Mouse (Mus musculus) adrenal gland, adult (tissue): ENCODE data around the gene Mfap5.
"Not testable (repeated sequence)": the region's sequence is repeated elsewhere in the genome, so short reads cannot be mapped to it uniquely, and the experiment has no call there.

Experiments used
- DNase-seq, 2 experiments: peaks; one replicate each; pipeline ENCODE4 v3.0.0; 2022 to 2023; ENCODE audit warnings: low spot score in 1 of 2; ENCODE audit not compliant: inconsistent age in 2 of 2

Gene Mfap5

GRCm38 (mm10) chr6:122512914-122513878 is 7.6 kb downstream of the Mfap5 start:
- DNase-seq: no peak

- DNase-seq: no peak
These were observed 8.7 kb downstream of the Mfap5 start for GRCm38 (mm10) chr6:122514312-122514711.

DNA sequence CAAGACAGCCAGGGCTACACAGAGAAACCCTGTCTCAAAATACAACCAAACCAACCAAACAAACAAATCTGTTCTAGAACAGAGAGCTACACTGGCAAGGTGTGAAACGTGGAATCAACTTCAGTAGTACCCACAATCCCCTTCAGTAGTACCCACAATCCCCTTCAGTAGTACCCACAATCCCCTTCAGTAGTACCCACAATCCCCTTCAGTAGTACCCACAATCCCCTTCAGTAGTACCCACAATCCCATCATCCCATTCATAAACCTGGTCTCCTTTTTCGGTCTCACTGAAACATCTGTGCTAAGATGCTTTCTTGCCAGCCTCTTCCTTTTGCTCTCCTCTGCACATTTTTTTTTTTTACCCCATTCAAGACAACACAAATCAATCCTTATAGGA is 10.1 kb downstream of the Mfap5 start:
- DNase-seq: not testable (repeated sequence)

- DNase-seq: no peak
These were observed 12.0 kb downstream of the Mfap5 start for GRCm38 (mm10) chr6:122517668-122518067.

DNA sequence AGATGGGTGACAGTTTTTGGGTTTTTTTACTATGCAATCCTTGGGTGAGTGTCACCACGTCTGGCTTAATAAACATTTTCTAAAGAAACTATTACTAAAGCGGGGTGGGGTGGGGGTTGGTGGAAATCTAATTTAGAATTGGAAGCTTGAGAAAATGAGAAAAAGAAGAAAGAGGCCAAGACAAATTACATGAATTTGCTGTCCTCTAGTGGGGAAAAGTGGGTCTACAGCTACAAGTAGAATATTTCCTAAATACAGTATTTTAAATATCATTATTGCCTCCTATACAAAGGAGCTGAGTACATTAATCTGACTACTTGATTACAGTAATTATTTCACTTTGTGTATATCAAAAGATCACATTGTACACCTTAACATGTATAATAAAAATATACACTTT is 13.7 kb downstream of the Mfap5 start:
- peak in 1 of 2 experiments; percentile 39 for DNase-seq

DNA sequence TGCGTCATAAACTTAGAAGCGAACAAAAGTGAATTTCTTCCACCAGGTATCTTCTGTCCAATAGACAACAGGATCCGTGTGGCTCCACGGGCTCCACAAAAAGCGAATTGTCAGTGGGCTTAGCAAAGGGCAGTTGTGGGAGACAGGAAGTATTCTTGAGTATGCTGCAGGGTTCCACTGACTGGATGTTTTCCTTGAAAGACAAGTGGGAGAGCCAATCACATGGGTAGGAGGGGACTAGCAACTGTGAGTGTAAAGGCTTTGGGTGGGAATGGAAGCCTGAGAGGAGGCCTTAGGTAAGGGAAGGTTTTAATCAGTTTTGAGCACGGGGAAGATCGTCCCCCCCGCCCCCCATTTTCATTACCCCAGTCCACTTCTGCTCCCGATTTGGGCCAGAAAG is 16.9 kb downstream of the Mfap5 start:
- no peak for DNase-seq

DNA sequence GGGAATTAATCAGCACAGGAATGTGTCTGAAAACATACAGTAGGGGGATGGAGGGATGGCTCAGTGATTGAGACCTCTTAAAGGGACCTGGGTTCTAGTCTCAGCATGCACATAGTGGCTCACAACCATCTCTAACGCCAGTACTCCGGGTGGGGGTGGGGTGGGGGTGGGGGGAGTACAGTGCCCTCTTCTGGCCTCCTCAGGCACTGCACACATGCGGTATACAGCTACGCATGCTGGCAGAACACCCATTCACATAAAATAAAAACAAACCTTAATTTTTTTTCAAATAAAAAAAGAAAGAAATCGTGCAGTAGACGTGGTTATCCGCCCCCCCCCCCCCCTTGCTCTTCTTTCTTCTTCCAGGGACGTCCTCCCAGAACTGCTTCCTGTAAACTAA is 17.6 kb downstream of the Mfap5 start:
- no peak for DNase-seq

DNA sequence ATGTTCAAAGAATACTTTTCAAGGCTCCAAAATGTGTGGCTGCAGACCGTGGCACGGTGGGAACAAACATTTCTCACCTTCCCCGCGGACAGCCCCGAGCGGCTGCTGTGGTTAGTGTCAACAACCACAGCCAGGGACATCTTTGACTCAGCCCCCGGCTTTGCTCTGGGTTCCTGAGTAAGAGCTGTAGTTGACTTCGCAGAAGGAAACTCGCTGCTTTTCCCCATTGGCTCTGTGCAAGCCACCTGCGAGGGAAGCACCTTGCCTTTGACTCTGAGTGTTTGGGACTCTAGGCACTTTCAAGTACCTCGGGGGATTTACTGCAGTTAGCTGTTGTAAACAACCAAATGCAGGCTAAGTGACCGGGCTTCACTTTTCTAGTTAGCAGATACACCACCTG is 22.0 kb downstream of the Mfap5 start:
- DNase-seq: no peak

DNA sequence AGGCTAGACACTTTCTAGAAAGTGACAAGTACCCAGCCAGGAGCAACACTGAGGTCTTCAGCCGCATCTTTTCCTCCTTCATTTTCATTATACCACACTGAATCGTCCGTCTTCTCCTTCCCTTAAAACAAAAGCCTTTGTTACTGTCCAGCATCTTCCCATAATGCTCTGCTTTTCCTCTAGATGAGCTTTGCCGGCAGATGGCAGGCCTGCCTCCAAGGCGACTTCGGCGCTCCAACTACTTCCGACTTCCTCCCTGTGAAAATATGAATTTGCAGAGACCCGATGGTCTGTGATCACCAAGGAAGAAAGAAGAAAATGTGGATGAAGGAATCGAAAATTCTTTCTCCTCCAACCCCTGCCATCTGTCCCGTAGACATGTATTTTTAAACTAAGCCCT is 22.5 kb downstream of the Mfap5 start:
- no peak for DNase-seq

DNA sequence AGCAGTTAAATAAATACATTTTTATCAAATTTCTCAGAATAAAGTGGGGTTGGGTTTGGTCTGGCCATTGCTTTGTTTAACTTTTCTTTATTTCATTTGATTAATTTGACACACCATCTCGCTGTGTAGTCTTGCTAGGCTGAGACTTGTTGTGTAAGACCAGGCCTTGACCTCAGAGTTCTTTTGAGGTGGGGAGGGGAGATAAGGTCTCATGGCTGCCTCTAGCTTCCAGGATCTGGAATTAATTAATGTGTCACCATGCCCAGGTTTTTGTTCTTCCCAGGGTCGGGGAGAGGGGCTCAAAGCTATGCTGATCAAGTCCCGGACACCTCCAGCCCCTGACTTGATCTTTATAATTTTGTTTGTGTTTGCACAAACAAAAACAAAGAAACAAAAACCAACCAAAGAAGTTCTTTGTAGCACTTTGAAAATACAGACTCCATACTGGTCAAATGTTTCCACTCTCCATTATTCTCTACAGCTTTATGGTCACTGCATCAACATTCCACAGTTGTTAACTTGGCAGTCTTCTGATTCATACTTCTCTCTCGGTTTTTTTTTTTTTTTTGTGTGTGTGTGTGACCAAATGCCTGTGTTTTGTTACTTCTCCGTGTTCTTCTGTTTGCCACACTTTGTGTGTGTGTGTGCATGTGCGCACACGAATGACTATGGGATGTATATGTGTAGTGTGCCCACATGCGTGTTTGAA is 26.0 kb downstream of the Mfap5 start:
- DNase-seq: no peak

- DNase-seq: peak; percentile 10 to 37
These were observed 27.2 kb downstream of the Mfap5 start for GRCm38 (mm10) chr6:122532883-122533302.

DNA sequence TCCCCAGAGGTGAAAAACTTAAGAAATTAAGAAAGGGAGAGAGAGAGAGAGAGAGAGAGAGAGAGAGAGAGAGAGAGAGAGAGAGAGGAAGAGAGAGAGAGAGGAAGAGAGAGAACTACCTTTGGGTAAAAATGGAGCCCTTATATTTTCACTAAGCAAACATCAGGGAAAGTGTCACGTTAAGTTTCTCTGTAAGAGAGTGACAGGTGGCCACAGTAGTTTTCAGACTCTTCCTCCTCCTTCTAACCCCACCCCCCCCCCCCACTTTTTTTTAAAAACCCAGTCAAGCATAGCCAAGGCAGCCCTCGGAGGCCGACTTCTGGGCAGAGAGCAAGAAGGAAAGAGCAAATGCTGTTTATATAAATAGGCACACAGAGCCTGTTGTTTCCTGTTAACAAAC is 28.4 kb downstream of the Mfap5 start:
- no peak for DNase-seq

GRCm38 (mm10) chr6:122539564-122539963 is 33.9 kb downstream of the Mfap5 start:
- DNase-seq: no peak

GRCm38 (mm10) chr6:122542459-122542858 is 36.8 kb downstream of the Mfap5 start:
- DNase-seq: not testable (repeated sequence)

DNA sequence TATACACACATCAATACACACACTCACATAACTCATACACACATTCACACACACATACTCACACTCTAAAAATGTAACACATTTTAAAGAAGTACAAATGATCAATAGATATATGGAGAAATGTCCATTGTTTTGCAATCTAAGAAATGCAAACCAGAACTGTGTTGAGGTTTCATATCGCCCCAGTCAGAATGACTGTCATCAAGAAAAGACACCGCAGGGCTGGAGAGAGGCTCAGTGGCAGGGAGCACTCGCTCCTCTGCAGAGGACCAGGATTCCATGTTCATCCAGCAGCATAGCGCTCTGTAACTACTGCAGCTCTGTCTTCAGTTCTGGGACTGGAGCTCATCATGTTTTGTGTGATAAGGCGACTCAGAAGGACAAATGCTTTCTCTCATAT is 37.9 kb downstream of the Mfap5 start:
- DNase-seq: no peak

- no peak for DNase-seq
These were observed 39.0 kb downstream of the Mfap5 start for GRCm38 (mm10) chr6:122544672-122545071.

GRCm38 (mm10) chr6:122545289-122545882 is 39.7 kb downstream of the Mfap5 start:
- no peak for DNase-seq

DNA sequence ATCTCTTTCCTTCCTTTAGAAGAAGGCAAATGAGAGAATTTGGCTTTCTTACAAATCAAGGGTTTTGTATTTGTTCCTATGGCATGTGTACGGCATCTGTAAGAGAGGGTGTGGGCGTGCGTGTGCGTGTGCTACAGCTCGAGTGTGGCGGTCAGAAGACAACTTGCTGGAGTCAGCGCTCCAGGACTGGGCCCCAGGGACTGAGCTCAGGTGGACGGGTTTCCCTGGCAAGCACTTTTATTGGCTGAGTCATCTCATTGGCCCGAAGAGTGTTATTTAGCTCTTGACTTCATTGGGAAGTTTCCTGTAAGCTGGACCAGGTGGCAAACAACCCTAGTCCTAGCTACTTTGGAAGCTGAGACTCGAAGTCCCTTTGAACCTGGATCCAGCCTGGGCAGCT is 40.3 kb downstream of the Mfap5 start:
- no peak for DNase-seq

GRCm38 (mm10) chr6:122553606-122554005 is 48.0 kb downstream of the Mfap5 start, which contains the start of gene Aicda:
Gene Aicda (plus strand): TSS chr6:122553801.
- DNase-seq: no peak

DNA sequence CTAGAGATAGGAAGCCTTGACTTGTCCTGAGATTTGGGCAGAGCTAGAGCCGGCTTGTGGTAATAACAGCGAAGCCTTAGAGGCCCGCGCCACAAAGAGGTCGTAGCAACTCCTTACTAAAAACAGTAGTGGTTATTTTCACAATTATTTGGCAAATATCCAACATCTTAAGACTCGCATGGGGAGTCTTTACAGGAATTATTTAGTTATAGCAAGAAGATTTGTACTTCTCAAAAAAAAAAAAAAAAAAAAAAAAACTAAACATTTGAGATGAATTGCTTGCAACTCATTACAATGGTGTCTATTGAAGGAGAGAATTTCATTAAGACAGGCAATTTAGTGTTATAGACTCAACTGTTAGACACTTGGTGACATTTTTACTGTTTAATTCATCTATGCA is 48.5 kb downstream of the Mfap5 start:
- no peak for DNase-seq

GRCm38 (mm10) chr6:122555266-122555665 is 49.6 kb downstream of the Mfap5 start:
- no peak for DNase-seq
